Mouse (Mus musculus) effector memory CD4-positive, alpha-beta T cell, adult 7 months (primary cell): ENCODE data around the gene Nfib. TPM values are rescaled to one million over a fixed set of nuclear protein-coding genes. Genes with fewer than 3 reads are reported as not detected.

Experiments
- polyA plus RNA-seq: library from polyadenylated mRNA; unstranded; fragments of 100-300 nt; shearing (Covaris generic); gene quantifications from one replicate; pipeline ENCODE4 v1.2.1, GENCODE M21; 2017

Gene Nfib
- 0.68 TPM for polyA plus RNA-seq

GRCm38 (mm10) chr4:82704841-82705794 lies at the start of gene Nfib:
Nfib (minus strand) TSS chr4:82705750.

Other genes with a start within 250 kb of the Nfib start
- gene Zdhhc21, start 154.2 kb upstream of the Nfib start, polyA plus RNA-seq, result 16.2 TPM
- gene Cer1, start 179.4 kb upstream of the Nfib start, polyA plus RNA-seq, result not detected